Mouse (Mus musculus) adrenal gland (tissue): ENCODE measurements at regions not wholly inside any gene's neighbourhood (a gene's known extent, or its start where the extent isn't known, plus 50 kb on each side); places are given as distances from the start of the nearest gene placed in this dataset.

Experiments
- intact Hi-C: fragments of 180-260 bp; cut with DNase I; formaldehyde crosslinking; loops from one replicate; pipeline ENCODE4 v1.15.1; 2025

DNA sequence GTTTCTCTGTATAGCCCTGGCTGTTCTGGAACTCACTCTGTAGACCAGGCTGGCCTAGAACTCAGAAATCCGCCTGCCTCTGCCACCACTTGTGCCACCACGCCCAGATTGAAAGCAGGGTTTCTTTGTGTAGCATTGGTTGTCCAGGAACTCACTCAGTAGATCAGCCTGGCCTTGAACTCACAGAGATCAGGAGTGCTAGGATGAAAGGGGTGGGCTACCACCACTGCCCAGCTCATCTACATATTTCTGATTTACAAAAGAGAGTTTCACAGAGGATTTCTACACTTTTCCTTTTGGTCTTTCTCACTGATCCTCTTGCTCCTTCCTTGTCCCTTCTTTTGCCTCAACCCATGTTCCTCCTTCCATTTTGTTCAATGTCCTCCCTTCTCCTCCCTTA is 53.1 kb upstream of the Lbx1 start:
- intact Hi-C loops = no loop called here

DNA sequence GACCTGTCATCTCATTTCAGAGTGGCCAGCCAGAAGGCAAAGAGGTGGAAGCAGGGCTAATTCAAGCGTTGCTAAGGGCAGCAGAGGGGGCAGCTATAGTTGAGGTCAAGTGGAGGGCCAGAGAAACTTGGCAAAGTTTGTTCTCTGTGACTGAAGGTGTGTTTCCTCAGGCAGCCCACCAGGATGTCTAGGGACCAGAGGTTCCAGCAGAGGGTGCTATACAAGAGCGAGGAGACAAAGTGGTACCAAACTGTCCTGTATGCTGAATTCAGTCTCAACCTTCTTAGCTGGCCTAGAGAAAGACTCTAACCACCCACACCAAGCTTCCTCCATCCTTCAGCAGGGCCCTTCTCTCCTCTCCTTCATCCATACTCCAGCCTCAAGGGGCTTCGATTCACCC is 62.2 kb upstream of the Lbx1 start:
- intact Hi-C loops = no loop called here

DNA sequence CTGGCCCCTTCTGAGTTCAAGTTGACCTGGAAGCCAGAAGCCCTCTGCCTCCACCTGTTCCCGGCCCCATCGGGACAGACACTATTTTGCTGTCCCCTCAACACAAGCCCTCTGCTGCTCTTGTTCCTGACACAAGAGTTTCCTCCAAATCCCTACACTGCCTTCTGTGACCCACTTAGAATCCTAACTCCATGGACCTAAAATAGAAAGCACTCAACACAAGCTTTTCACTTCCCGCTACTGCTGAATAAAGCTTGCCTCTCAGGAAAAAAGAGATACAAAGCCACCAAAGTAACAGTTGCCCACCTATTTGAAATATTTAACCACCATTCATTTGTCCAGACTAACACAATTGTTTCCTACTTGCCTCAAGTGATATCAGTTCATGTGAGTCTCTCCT is 63.7 kb upstream of the Lbx1 start:
- intact Hi-C loops = no loop called here

DNA sequence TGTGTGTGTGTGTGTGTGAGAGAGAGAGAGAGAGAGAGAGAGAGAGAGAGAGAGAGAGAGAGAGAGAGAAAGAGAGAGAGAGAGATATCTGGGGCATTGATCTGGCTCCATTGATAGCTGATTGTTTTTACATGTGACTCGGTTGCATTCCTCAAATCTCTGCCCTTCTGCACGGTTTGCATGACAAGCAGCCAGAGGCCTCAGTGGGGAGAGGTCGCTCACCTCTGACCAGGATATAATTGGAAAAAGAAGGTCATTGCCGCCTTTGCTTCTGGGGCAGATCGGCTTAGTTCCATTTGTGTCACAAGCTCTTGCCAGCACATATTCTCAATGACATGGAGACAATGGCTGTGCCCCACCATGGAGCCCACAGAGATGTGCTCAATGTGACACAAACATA is 63.8 kb upstream of the Btrc start:
- intact Hi-C loops = loop anchor here (5.0 kb wide), 1 partner anchor 138 kb away; no protein-coding TSS in a partner anchor

DNA sequence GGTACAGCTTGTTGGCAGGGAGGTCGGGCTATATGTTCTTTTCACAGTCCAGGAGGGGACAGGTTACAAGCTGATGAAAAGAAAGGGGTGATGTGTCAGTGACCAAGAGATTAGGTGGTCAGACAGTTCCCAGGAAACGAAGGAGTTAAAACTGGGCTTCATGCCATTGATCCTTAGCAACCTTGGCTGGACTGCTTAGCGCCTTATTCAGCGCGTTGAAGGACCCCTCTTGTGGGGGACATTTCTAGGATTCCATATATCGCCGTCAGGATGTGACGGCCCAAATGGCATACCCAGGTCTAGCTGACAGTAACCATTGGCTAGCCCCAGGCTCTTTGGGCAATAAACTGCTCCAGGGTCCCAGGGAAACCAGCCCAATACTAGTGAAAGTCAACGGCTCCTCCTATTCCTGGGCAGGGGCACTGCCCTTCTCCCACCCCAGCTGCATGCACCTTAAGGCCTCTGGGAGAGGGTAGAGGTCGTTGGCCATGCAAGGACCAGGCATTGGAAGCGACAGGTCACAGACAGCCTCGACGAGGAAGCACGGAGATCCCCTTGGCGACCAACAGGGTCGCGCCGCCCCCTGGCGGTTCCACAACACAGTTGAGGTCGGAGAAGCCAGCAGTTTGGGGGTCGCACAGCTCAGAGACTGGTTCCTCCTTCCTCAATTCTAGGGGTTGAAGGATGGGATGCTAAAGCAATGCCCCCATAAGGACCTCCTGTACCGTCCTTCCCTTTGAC is 62.7 kb upstream of the Btrc start:
- intact Hi-C loops = loop anchor here (5.0 kb wide), 1 partner anchor 136 kb away; no protein-coding TSS in a partner anchor

DNA sequence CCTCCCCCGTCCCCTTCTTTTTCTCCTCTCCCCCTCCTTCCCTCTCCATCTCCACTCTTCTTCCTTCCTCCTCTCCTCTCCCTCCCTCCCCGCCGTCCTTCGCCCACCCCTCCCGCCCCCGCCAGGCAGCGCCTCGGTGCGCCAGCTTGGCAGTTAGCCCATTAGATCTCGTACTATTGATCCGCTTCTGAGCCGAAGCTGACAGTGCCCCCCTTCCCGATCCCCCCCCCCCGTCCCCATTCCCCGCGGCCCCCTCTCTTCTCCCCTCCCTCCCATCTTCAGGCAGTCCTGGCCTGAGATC is 62.2 kb upstream of the Btrc start:
- intact Hi-C loops = loop anchor here (5.0 kb wide), 1 partner anchor 136 kb away; no protein-coding TSS in a partner anchor

DNA sequence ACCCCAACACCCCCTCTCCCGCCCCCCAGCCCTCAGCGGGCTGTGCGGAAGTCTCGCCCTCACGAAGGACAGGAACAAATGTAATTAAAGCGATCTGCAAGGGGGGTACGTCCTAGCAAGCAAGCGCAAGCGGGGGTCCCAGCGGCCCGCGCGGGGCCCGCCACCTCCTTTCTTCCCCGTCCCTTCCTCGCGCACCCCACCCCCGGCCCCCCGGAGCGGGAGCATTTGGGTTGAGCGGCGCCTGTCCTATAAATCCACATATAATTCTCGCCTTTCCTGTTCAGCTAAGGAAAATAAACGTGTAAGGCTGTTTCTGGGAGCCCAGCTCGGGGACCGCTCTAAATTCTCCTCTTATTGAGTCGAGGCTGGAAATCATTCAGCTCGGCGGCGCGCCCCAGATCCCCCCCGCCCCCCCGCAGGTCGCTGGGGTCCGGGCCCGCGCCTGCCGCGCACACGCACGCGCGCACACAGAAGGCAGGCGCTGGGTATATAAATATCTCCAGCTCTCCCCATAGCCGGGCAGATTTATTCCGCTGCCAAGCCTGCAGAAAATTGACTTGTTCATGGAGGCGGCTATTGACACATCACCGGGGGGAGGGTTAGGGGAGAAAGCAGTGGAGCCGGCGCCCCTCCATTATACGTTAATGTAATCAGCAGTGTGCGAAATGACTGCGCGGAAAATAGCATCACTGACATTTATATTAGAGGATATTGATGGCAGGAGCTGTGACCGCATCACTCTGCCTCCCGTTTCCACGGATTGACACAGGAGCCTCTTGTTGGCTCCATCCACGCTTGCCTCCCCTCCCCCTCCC is 61.6 kb upstream of the Btrc start:
- intact Hi-C loops = loop anchor here (5.0 kb wide), 1 partner anchor 135 kb away; no protein-coding TSS in a partner anchor

DNA sequence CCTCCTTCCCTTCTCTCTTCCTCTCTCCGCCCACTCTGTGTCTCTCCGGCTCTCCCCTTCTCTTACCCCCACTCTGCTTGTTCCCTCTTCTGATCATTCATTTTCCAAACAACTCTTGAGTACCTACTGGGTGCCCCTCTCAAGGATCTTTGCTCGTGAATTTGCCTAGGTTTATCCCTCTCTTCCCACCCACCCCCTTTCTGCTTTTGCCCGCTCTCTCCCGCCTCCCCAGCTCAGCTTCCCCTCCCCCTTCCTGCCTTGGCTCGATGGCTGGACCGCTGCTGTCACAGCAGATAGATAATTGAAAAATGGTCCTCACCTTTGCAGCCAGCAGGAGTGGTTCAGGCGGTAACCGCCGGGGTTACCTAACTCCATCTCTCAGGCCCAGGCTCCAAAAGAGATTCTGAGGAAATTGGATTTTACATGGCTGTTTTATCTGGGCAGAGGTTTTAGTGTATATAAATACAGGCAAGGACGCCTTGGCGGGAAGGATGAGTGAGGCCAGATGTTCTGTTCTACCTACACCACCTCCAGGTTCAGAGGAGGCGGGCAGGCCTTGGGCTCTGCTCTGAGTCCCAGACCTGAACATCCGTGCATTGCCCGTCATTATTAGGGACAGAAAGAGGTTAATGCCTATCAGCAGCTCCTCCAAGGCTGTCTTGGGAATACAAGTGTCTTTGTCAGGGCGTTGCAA is 60.8 kb upstream of the Btrc start:
- intact Hi-C loops = loop anchor here (5.0 kb wide), 1 partner anchor 135 kb away; no protein-coding TSS in a partner anchor

DNA sequence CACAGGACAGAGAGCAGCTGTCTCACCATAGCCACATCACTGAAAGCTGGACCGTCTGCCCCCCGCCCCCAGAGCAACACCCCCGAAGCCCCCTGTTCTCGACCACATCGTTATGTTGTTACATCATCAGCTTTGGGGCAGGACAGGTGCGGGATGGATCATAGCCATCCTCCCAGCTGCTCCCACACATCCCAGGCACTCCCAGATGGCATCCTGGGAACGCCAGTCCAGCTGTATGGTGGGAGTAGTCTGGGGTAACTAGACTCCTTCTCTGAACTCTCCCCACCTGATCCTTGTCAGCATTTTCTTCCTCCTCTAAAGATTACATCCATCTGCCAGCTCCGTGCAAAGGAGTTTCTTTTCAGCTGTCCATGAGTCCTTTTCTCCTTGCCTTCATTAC is 59.0 kb upstream of the Btrc start:
- intact Hi-C loops = loop anchor here (5.0 kb wide), 1 partner anchor 133 kb away; no protein-coding TSS in a partner anchor

DNA sequence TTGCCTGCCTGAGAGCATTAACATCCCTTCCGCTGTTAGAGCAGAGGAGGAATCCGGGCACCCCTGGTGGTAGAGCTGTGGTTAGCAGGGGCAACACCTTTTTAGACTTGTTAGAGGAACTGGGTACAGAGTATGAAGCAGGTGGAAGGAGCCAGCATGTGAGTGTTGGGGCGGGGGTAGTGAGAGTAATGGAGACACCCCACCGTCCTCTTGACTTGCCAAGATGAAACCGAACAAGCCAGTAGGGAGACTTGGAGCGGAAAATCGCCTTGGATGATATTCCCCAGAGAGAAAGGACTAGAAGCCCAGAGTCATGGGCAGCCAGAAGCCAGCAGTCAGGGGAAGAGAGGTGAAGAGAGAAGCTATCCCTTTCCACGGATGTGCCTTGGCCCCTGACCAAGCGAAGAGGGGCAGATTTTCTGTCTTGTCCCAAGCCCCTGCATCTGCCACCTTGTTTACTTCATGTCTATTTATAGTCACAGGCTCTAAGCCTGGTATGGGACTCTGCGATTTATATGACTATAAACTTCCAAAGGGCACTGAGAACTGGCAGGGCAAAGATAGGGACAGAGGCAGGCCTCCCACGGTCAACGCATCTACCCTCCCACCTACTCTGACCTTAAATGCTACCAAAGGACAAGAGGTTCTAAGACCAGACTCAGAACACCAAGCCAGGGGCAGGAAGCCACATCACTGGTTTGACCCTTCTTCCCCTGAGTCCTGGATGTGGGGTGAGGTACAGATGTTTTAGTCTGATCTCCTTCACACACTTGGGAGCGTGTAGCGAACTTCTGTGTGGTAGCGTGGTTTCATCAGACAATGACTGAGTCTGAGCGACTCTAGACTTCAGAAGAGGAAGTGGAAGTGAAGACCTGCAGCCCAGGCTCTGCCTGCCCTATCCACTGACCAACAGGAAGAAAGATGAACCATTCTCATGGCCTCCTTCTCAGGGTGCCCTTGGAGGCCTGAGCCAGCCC is 55.9 kb upstream of the Btrc start:
- intact Hi-C loops = loop anchor here (5.0 kb wide), 1 partner anchor 240 kb away; no protein-coding TSS in a partner anchor

DNA sequence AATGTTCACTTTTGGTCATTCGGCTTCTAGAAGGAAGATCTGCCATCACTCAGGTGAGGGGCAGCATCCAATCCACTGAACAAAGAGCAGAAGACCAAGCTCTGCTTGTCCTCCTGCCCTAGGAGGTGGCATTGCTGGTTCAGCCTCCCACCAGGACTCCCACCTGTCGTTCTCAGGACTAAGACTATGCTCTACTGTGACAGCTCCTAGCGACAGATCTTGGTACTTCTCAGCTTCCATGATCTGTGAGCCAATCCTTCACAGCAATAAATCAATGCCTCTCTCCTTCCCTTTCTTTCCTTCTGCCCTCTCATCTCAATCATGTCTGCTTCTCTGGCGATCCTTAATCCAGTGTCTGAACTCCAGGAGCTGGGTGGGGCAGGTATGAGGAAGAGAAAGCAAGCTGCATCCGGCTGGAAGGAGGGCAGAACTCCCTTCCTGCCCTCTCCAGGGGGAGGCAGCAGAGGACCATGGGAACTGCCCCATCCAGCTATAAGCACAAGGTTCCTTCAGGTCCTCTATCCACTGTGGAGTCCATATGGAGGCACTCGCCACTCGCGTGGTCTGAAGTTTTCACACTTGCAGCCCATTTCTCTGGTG is 54.8 kb upstream of the Btrc start:
- intact Hi-C loops = loop anchor here (5.0 kb wide), 1 partner anchor 239 kb away; no protein-coding TSS in a partner anchor

DNA sequence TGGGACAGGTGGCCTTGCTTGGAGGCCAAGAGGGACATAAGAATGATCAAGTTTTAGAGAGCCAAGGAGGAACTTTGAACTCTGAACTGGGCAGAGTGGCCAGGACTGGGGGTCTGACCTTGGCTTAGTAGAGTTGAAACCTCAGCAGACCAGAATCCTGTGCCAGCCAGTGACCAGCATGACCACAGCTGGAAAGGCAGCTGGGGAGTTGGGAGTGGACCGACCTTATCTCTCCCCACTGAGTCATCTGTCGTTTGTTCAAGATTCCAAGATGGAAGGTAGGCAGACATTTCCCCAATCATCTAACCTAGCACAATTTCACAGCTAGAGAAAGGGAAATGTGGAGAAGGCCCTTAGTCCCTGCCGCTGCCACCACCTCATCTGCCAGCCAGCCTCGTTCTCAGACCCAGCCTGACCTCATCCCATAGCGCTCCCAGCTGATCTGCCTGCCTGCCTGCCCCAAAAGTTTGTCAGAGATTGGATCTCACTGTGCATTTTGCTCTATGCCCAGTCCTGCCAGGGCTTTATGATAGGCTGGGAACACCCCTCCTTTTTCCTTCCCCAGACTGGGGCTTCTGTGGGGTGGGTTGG is 53.1 kb upstream of the Btrc start:
- intact Hi-C loops = no loop called here

DNA sequence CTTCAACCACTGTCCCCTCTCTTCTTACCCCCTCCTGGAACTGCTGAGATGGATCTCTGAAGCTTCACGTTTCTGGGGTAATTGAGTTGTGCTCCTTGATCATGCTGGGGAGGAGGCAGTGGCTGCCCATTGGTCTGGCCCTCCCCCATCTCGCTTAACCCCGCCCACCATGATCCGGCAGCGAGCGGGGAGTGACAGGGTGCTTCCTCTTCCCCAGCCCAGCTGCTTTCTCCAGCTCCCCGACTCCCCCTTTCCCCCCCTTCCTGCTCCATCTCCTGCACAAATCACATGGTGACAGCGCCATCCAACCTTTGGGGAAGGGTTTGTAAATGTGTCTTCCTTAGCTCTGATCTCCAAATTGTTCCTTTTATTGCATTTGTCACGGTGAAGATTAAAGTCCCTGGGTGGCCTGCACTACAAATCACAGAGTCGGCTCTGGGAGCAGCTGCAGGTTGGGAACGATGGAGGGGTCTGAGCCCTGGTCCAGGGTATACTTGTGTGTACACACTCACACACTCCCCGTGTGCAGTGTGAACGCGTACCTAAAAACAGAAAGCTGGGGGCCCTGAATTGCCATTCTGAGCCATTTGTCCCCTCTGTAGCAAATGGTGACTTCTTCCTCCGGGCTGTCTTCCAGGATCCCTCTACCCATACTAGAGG is 52.5 kb upstream of the Btrc start:
- intact Hi-C loops = no loop called here

DNA sequence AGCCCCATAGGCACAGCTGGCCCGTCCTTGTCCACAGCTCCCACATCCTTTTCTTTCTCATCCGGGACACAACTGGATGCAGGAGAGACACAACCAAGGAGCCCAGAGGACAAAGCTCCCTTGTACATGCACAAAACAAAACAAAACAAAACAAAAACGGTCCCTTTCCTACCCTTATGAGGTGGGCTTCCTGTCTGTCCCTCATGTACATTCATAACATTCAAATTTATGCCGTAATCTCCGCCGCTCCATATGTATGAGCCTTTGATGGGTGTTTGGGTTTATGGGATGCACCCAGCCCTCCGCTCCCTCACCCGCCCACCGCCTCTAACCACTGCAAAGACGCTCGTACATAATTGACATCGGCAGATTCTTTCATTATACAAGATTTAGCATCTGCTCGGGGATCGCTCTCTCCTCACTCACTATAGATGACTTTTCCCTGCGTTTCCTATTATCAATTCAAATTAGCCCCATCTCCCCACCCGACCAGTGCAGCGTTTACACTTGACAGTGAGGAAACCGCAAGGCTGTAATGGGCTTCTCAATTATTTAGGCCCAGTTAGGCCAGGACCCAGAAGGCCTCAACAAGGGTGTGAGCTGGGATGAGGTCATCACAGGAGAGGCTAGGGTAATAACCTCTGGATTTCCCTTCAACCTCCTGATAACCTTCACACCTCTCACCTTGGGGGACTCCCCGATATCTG is 51.5 kb upstream of the Btrc start:
- intact Hi-C loops = no loop called here

DNA sequence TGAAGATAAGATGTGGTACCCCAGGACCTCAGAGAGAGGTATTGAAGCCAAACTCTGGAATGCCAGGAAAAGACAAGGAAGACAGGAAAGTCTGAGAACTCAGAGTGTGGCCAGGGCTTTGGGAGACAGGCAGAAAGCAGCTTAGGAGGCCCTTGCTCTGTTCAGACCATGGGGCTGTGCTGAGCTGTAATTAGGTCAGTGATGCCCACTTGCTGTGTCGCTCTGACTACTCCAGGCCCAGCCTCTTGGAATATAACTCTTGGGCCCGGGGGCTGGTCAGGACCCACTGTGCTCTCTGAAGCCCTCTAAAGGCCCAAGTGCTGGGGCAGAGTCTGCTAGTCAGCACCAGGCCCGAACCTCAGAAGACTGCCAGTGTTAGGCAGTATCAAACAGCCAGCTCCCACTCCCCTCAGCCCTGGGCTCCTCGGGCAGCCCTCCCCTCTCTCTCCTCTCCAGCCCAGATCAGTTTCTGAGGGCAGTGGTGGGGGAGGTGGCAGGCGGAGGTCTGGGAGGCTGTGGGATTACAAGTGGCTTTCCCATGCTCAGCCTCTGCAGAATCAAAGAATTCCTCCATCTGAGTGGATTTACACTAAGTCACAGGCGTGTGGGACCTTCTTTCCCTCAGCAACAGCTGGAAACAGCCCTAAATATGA is 50.7 kb upstream of the Btrc start:
- intact Hi-C loops = no loop called here
